Mouse (Mus musculus) stomach, embryonic 16.5 days (tissue): ENCODE data around the gene Armt1. TPM values are rescaled to one million over a fixed set of nuclear protein-coding genes. Genes with fewer than 3 reads are reported as not detected.

Experiments
- ATAC-seq: fragments of 200-750 bp; cut with Nextera tagmentation; 2 replicates; pipeline ENCODE4 v1.8.0; 2017; ENCODE audit warnings: moderate number of reproducible peaks, moderate TSS enrichment; ENCODE audit not compliant: insufficient read depth, low FRiP score
- H3K27ac ChIP-seq: fragments of 300-500 bp; sonication (generic); 2 replicates; pipeline ENCODE4 v1.5.1; 2014; ENCODE audit warnings: low read length
- H3K27me3 ChIP-seq: fragments of 300-500 bp; sonication (generic); 2 replicates; pipeline ENCODE4 v1.6.1; 2014; ENCODE audit warnings: low read length, control low read depth, mixed read lengths; ENCODE audit not compliant: control insufficient read depth, insufficient read depth
- H3K36me3 ChIP-seq: fragments of 300-500 bp; sonication (generic); 2 replicates; pipeline ENCODE4 v1.6.1; 2014; ENCODE audit warnings: low read length; ENCODE audit not compliant: control insufficient read depth, insufficient read depth
- H3K4me1 ChIP-seq: fragments of 300-500 bp; sonication (generic); 2 replicates; pipeline ENCODE4 v1.6.1; 2014; ENCODE audit warnings: low read length, control low read depth, mixed read lengths; ENCODE audit not compliant: control insufficient read depth, insufficient read depth
- H3K4me2 ChIP-seq: fragments of 300-500 bp; sonication (generic); 2 replicates; pipeline ENCODE4 v1.6.1; 2014; ENCODE audit warnings: low read depth, low read length, mixed read lengths
- H3K4me3 ChIP-seq: fragments of 300-500 bp; sonication (generic); replicated peaks from 2 replicates; pipeline ENCODE4 v1.5.1; 2014; ENCODE audit warnings: mild to moderate bottlenecking, low read length
- H3K9ac ChIP-seq: fragments of 300-500 bp; sonication (generic); 2 replicates; pipeline ENCODE4 v1.6.1; 2014; ENCODE audit warnings: low read length
- H3K9me3 ChIP-seq: fragments of 300-500 bp; sonication (generic); replicated peaks from 2 replicates; pipeline ENCODE4 v1.6.1; 2016; ENCODE audit warnings: low read length, control low read depth; ENCODE audit not compliant: control insufficient read depth
- WGBS: fragments of 180-500 bp; shearing (Covaris S2); extraction: QIAGEN DNeasy Blood & Tissue Kit; methylation state at CpG from one replicate; pipeline ENCODE4 v1.1.7; 2014; 5-methylcytosine and 5-hydroxymethylcytosine counted together
- polyA plus RNA-seq: library from polyadenylated mRNA; unstranded; fragments of >200 nt; fragmentation: Nextera tagmentation; extraction: Ambion mirVana; gene quantifications from 2 replicates; pipeline ENCODE4 v1.2.1, GENCODE M21; 2015

The Armt1 gene
- polyA plus RNA-seq, 1 experiment from 2014 or later, result 15.3 TPM

- ATAC-seq, result peak; percentile 47; the same call in 1 of the 2 replicates
- no peak overlapping the region for H3K9ac ChIP-seq
- no peak overlapping the region for H3K4me3 ChIP-seq
- no peaks in the 10 kb centered on the region for H3K9me3 ChIP-seq
- H3K4me1 ChIP-seq, result no peaks in the 10 kb centered on the region
- H3K36me3 ChIP-seq, result no peaks in the 10 kb centered on the region
- WGBS, result 42% methylated on average over 11 of the region's 11 CpGs
- no peak overlapping the region for H3K27ac ChIP-seq
- H3K4me2 ChIP-seq, result no peak overlapping the region
- no peaks in the 10 kb centered on the region for H3K27me3 ChIP-seq
These were observed 41.3 kb downstream of the Armt1 start for GRCm38 (mm10) chr10:4473591-4473993.

GRCm38 (mm10) chr10:4475431-4475830 is 43.2 kb downstream of the Armt1 start:
- Histone ChIP-seq H3K9me3 (no peaks in the 10 kb centered on the region), H3K27me3 (no peaks in the 10 kb centered on the region), H3K4me3 (no peak overlapping the region), H3K4me2 (no peak overlapping the region), H3K36me3 (no peaks in the 10 kb centered on the region), H3K9ac (no peak overlapping the region), H3K27ac (no peak overlapping the region), H3K4me1 (0 out of 2 replicates have a peak, but pooled peaks cover 4% of the 10 kb centered on the region)
- WGBS, result 65% methylated on average over 3 of the region's 3 CpGs
- ATAC-seq, result no peak

GRCm38 (mm10) chr10:4476604-4477003 is 44.3 kb downstream of the Armt1 start:
- Histone ChIP-seq H3K36me3 (no peaks in the 10 kb centered on the region), H3K4me2 (no peak overlapping the region), H3K4me1 (0 out of 2 replicates have a peak, but pooled peaks cover 4% of the 10 kb centered on the region), H3K4me3 (no peak overlapping the region), H3K27me3 (no peaks in the 10 kb centered on the region), H3K27ac (no peak overlapping the region), H3K9me3 (no peaks in the 10 kb centered on the region), H3K9ac (no peak overlapping the region)
- no peak for ATAC-seq
- WGBS, result 81% methylated on average over 5 of the region's 5 CpGs

- Histone ChIP-seq H3K36me3 (no peaks in the 10 kb centered on the region), H3K9ac (no peak overlapping the region), H3K27ac (no peak overlapping the region), H3K27me3 (no peaks in the 10 kb centered on the region), H3K4me2 (no peak overlapping the region), H3K4me3 (no peak overlapping the region), H3K4me1 (0 out of 2 replicates have a peak, but pooled peaks cover 4% of the 10 kb centered on the region), H3K9me3 (no peaks in the 10 kb centered on the region)
- no peak for ATAC-seq
- 51% methylated on average over 3 of the region's 3 CpGs for WGBS
These were observed 48.7 kb downstream of the Armt1 start for GRCm38 (mm10) chr10:4480929-4481328.

GRCm38 (mm10) chr10:4481695-4482094 is 49.4 kb downstream of the Armt1 start:
- Histone ChIP-seq H3K9ac (no peak overlapping the region), H3K27ac (no peak overlapping the region), H3K36me3 (no peaks in the 10 kb centered on the region), H3K4me2 (no peak overlapping the region), H3K4me1 (0 out of 2 replicates have a peak, but pooled peaks cover 4% of the 10 kb centered on the region), H3K27me3 (no peaks in the 10 kb centered on the region), H3K9me3 (no peaks in the 10 kb centered on the region), H3K4me3 (no peak overlapping the region)
- no peak for ATAC-seq
- WGBS, result 82% methylated on average over 8 of the region's 8 CpGs

- H3K27ac ChIP-seq, result no peak within 1 kb of the TSS
- 39% methylated on average over 11 of the region's 11 CpGs for WGBS
- no peaks in the 10 kb centered on the region for H3K9me3 ChIP-seq
- no peak within 1 kb of the TSS for H3K9ac ChIP-seq
- no peak within 1 kb of the TSS for H3K4me2 ChIP-seq
- H3K36me3 ChIP-seq, result no peaks in the 10 kb centered on the region
- no peak within 1 kb of the TSS for H3K4me3 ChIP-seq
- no peak for ATAC-seq
- H3K27me3 ChIP-seq, result no peaks in the 10 kb centered on the region
- H3K4me1 ChIP-seq, result 0 out of 2 replicates have a peak, but pooled peaks cover 4% of the 10 kb centered on the region
These were observed 50.1 kb downstream of the Armt1 start, which contains the start of gene Ccdc170 for GRCm38 (mm10) chr10:4482355-4482754. Ccdc170 (plus strand) TSS chr10:4482502.

GRCm38 (mm10) chr10:4483848-4484247 is 51.6 kb downstream of the Armt1 start:
- 0 out of 2 replicates have a peak, but pooled peaks cover 4% of the 10 kb centered on the region for H3K4me1 ChIP-seq
- WGBS, result 83% methylated on average over 1 of the region's 1 CpGs
- H3K9me3 ChIP-seq, result no peaks in the 10 kb centered on the region
- H3K27me3 ChIP-seq, result no peaks in the 10 kb centered on the region
- no peak overlapping the region for H3K9ac ChIP-seq
- no peak overlapping the region for H3K27ac ChIP-seq
- H3K4me3 ChIP-seq, result no peak overlapping the region
- no peak for ATAC-seq
- no peaks in the 10 kb centered on the region for H3K36me3 ChIP-seq
- H3K4me2 ChIP-seq, result no peak overlapping the region

GRCm38 (mm10) chr10:4484986-4485385 is 52.7 kb downstream of the Armt1 start:
- WGBS, result 83% methylated on average over 9 of the region's 9 CpGs
- H3K9ac ChIP-seq, result no peak overlapping the region

GRCm38 (mm10) chr10:4489865-4490264 is 57.6 kb downstream of the Armt1 start:
- Histone ChIP-seq H3K9ac (no peak overlapping the region), H3K36me3 (no peaks in the 10 kb centered on the region), H3K27me3 (no peaks in the 10 kb centered on the region), H3K4me2 (no peak overlapping the region), H3K4me3 (no peak overlapping the region), H3K4me1 (no peaks in the 10 kb centered on the region), H3K27ac (no peak overlapping the region), H3K9me3 (no peaks in the 10 kb centered on the region)
- ATAC-seq, result no peak
- 79% methylated on average over 5 of the region's 5 CpGs for WGBS

More at GRCm38 (mm10) chr10:4484986-4485385, 52.7 kb downstream of the Armt1 start:
- H3K4me1 ChIP-seq, result 0 out of 2 replicates have a peak, but pooled peaks cover under 1% of the 10 kb centered on the region
- H3K9me3 ChIP-seq, result no peaks in the 10 kb centered on the region
- no peak overlapping the region for H3K4me3 ChIP-seq
- H3K27ac ChIP-seq, result no peak overlapping the region
- ATAC-seq, result no peak
- no peaks in the 10 kb centered on the region for H3K36me3 ChIP-seq
- no peaks in the 10 kb centered on the region for H3K27me3 ChIP-seq
- no peak overlapping the region for H3K4me2 ChIP-seq
